Mouse (Mus musculus) heart, embryonic 11.5 days (tissue): ENCODE data around the gene Gm10409. TPM values are rescaled to one million over a fixed set of nuclear protein-coding genes. Genes with fewer than 3 reads are reported as not detected.
"Not testable (repeated sequence)": the region's sequence is repeated elsewhere in the genome, so short reads cannot be mapped to it uniquely, and the experiment has no call there.

Experiments
- ATAC-seq: fragments of 200-750 bp; cut with Nextera tagmentation; replicated peaks from 2 replicates; pipeline ENCODE4 v1.8.0; 2017; ENCODE audit warnings: moderate library complexity; ENCODE audit not compliant: insufficient number of reproducible peaks, low FRiP score, low TSS enrichment
- H3K27ac ChIP-seq: fragments of 300-500 bp; sonication (generic); 2 replicates; pipeline ENCODE4 v1.5.1; 2014; ENCODE audit warnings: mild to moderate bottlenecking, low read depth, low read length
- H3K27me3 ChIP-seq: fragments of 300-500 bp; sonication (generic); 2 replicates; pipeline ENCODE4 v1.6.1; 2014; ENCODE audit warnings: mild to moderate bottlenecking, low read length, mixed read lengths; ENCODE audit not compliant: control insufficient read depth, insufficient read depth
- H3K36me3 ChIP-seq: fragments of 300-500 bp; sonication (generic); 2 replicates; pipeline ENCODE4 v1.6.1; 2014; ENCODE audit warnings: mild to moderate bottlenecking, low read length, moderate library complexity, mixed read lengths; ENCODE audit not compliant: control insufficient read depth, insufficient read depth
- H3K4me1 ChIP-seq: fragments of 300-500 bp; sonication (generic); 2 replicates; pipeline ENCODE4 v1.6.1; 2014; ENCODE audit warnings: low read length; ENCODE audit not compliant: control insufficient read depth, insufficient read depth
- H3K4me2 ChIP-seq: fragments of 300-500 bp; sonication (generic); 2 replicates; pipeline ENCODE4 v1.6.1; 2014; ENCODE audit warnings: mild to moderate bottlenecking, moderate library complexity
- H3K4me3 ChIP-seq: fragments of 300-500 bp; sonication (generic); 2 replicates; pipeline ENCODE4 v1.5.1; 2014; ENCODE audit warnings: low read depth, low read length
- H3K9ac ChIP-seq: fragments of 300-500 bp; sonication (generic); 2 replicates; pipeline ENCODE4 v1.6.1; 2014; ENCODE audit warnings: mild to moderate bottlenecking, low read depth, low read length, moderate library complexity
- H3K9me3 ChIP-seq: fragments of 300-500 bp; sonication (generic); replicated peaks from 2 replicates; pipeline ENCODE4 v1.6.1; 2016; ENCODE audit warnings: low read length; ENCODE audit not compliant: control insufficient read depth
- WGBS: fragments of 180-500 bp; shearing (Covaris S2); extraction: QIAGEN DNeasy Blood & Tissue Kit; methylation state at CpG from one replicate; pipeline ENCODE4 v1.1.7; 2014; ENCODE audit not compliant: insufficient replicate concordance; 5-methylcytosine and 5-hydroxymethylcytosine counted together
- polyA plus RNA-seq: library from polyadenylated mRNA; unstranded; fragments of >200 nt; fragmentation: Nextera tagmentation; extraction: Ambion mirVana; gene quantifications from 2 replicates; pipeline ENCODE4 v1.2.1, GENCODE M21; 2014

The Gm10409 gene
- polyA plus RNA-seq: 8.9 and 9.8 TPM in 2 replicates

DNA sequence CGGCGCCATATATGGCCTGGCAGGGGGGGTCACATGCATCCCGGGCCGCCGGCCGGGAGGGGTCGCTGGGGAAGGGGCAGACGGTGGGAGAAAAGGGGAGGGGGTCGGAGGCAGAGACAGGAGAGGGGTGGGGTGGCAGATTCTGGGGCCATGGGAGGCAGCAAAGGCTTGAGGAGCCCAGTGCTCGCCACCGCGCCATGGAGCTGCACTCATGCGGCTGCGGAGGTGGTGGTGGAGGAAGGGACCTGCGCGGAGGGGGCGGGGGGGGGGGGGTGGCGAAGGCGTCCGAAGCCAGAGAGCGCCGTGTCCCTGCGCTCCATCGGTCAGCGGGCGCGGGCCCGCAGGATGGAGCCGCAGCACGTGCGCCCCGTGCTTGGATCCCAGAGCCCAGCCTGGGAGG lies at the start of gene Gm10409:
Gene Gm10409 (plus strand): TSS at position 301 of the 400 bp plus-strand sequence.
- ATAC-seq, H3K4me2 ChIP-seq, H3K27me3 ChIP-seq, H3K36me3 ChIP-seq, H3K4me1 ChIP-seq, H3K9ac ChIP-seq, H3K4me3 ChIP-seq, H3K27ac ChIP-seq, H3K9me3 ChIP-seq: not testable (repeated sequence)
- no CpG with 5 or more reads among the region's 32 CpGs for WGBS

DNA sequence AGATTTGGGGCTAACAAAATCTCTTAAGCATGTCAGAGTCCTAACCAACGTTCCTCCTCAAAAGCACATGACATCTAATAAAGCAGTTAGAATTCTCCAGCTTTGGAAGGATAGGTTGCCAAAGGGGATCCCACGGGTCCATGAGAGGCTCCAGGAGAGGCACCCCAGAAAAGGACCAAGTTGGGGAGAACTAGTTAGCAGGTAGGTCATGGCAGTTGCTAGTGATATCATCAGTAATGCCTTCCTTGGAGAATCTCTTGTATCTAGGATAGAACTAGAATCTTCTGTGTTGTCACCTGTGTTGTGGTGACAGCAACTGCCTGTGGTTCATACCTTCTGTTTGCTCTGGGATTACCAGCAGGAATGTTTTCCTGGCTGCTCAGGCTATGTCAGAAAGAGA lies 17.6 kb upstream of the Gm10409 start, which contains the start of gene Gm10413:
Gene Gm10413 (plus strand): TSS at position 301 of the 400 bp plus-strand sequence.
- H3K9me3 ChIP-seq, H3K4me3 ChIP-seq, H3K9ac ChIP-seq, H3K27ac ChIP-seq, H3K27me3 ChIP-seq, H3K36me3 ChIP-seq, H3K4me1 ChIP-seq, H3K4me2 ChIP-seq, ATAC-seq: not testable (repeated sequence)
- no CpG with 5 or more reads among the region's 2 CpGs for WGBS

DNA sequence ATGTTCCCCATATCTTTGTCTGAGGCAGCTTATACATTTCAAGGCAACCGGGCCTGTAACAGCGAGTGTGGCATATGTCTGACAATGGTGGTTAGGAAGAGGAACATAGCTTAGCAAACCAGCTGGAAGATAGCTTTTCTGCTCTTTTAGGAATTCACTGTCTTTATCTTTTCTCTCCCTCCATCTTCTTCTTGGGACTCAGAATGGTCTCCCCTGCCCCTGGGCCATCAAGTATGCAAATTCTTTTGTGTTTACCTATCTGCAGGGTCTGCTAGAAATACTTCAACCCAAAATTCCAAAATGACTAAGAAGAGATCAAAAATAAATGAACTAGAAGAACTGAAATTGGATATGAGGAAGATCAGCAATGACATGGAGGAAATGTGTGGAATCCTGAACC lies 15.4 kb downstream of the Gm10409 start, which contains the start of gene Gm3005:
Gene Gm3005 (plus strand): TSS at position 301 of the 400 bp plus-strand sequence.
- H3K4me3 ChIP-seq, ATAC-seq, H3K4me2 ChIP-seq, H3K4me1 ChIP-seq, H3K27ac ChIP-seq, H3K36me3 ChIP-seq, H3K27me3 ChIP-seq, H3K9me3 ChIP-seq, H3K9ac ChIP-seq: not testable (repeated sequence)
- WGBS: no CpG with 5 or more reads among the region's 2 CpGs

DNA sequence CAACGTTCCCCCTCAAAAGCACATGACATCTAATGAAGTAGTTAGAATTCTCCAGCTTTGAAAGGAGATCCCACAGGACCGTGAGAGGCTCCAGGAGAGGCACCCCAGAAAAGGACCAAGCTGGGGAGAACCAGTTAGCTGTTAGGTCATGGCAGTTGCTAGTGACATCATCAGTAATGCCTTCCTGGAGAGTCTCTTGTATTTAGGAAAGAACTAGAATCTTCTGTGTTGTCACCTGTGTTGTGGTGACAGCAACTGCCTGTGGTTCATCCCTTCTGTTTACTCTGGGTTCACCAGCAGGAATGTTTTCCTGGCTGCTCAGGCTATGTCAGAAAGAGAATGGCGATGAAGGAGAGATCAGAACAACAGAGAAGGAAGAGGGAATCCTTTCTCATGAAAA lies 36.7 kb downstream of the Gm10409 start, which contains the start of gene Gm10408:
Gene Gm10408 (plus strand): TSS at position 301 of the 400 bp plus-strand sequence.
- not testable (repeated sequence) for H3K9ac ChIP-seq, ATAC-seq, H3K27ac ChIP-seq, H3K4me2 ChIP-seq, H3K27me3 ChIP-seq, H3K9me3 ChIP-seq, H3K4me1 ChIP-seq, H3K36me3 ChIP-seq, H3K4me3 ChIP-seq
- no CpG with 5 or more reads among the region's 3 CpGs for WGBS

Other genes starting within 250 kb of the Gm10409 start
- 0.26 and 0.49 TPM in 2 replicates for gene Gm5795, start 224.4 kb upstream of the Gm10409 start, polyA plus RNA-seq
- 43.6 TPM in 2 replicates for gene D830030K20Rik, start 204.1 kb upstream of the Gm10409 start, polyA plus RNA-seq
- not detected in 2 replicates for gene Gm2956, start 80.0 kb upstream of the Gm10409 start, polyA plus RNA-seq
- not detected in 2 replicates for gene Gm10413, start 17.5 kb upstream of the Gm10409 start, polyA plus RNA-seq
- 17.6 and 19.8 TPM in 2 replicates for gene Gm3005, start 15.5 kb downstream of the Gm10409 start, polyA plus RNA-seq
- gene Gm10408, start 36.8 kb downstream of the Gm10409 start, polyA plus RNA-seq: not detected in 2 replicates
- gene Gm3012, start 221.9 kb downstream of the Gm10409 start, polyA plus RNA-seq: not detected in 2 replicates
- gene Gm3020, start 239.4 kb downstream of the Gm10409 start, polyA plus RNA-seq: 8.9 and 9.8 TPM in 2 replicates